Mouse (Mus musculus) heart, adult 11 months (tissue): ENCODE data around the gene Lpin3.

Source experiments
- DNase-seq: peaks from one replicate; pipeline ENCODE4 v3.0.0; 2022

The Lpin3 gene

DNA sequence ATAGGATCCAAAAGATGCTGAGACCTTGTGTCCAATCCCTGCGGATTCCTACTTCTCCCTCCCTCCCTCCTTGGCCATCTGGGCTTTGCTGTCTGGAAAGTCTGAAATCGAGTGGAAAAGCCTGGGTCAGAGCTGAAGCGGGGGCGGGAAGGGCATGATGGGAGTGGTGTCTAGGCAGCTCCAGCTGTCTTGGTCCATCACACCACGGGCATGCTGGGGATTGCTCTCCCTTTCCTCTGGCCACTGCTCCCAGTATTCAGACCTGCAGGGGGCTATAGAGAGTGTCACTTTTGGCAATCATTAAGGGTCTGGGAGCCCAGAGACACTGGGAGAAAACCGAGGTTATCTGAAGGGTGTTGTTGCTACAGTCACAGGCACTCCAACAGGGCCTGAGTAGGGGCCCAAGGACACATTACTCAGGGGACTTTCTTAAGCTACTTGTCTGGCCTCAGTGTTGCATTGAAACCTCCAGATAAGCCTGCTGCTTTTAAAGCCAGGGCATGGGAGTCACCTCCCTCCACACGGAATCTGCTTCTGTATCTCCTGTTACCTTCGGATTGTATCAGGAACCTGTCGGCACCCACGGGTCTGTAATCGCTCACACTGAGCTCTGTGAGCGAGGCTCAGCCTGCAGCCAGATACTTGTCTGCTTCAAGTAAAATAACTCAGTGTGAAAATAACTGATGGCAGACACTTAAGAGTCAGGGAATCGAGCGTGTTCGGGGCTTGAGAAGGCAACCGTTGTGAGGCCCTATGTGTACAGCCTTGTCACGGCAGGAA lies 60.6 kb downstream of the Lpin3 start:
- DNase-seq, result peak; percentile 92

GRCm38 (mm10) chr2:160942443-160942842 lies 62.0 kb downstream of the Lpin3 start:
- DNase-seq, result no peak

DNA sequence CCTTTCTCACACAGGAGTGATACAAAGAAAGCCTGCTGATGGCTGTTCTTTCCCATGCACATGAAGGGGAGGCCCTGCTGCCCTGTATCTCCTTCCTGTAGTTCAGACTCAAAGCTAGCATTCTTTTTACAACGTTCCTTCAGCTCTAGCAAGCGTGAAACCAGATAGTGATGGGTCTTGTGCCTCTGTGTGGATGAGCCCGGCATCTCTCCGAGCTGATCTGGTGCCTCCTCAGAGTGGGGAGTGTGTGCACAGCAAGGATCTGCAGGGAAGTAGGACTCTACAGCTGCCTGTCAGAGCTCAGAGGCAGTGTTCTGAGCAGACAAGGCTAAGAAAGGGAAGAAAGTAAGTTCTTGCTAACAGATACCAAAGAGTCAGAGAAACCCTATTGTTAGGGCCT lies 71.1 kb downstream of the Lpin3 start:
- peak; percentile 43 for DNase-seq

GRCm38 (mm10) chr2:160953131-160953873 lies 72.8 kb downstream of the Lpin3 start:
- DNase-seq, result peak; percentile 84

- DNase-seq, result peak; percentile 74
Measured at GRCm38 (mm10) chr2:160954541-160954940, 74.1 kb downstream of the Lpin3 start.

GRCm38 (mm10) chr2:160955331-160955730 lies 74.9 kb downstream of the Lpin3 start:
- no peak for DNase-seq
